Mouse (Mus musculus) layer of hippocampus, adult 11-12 months (tissue): Measurements from ENCODE around the gene Lrtm1.

Source experiments
- DNase-seq: peaks from one replicate; pipeline ENCODE4 v3.0.0; 2022; ENCODE audit warnings: low spot score

The Lrtm1 gene

DNA sequence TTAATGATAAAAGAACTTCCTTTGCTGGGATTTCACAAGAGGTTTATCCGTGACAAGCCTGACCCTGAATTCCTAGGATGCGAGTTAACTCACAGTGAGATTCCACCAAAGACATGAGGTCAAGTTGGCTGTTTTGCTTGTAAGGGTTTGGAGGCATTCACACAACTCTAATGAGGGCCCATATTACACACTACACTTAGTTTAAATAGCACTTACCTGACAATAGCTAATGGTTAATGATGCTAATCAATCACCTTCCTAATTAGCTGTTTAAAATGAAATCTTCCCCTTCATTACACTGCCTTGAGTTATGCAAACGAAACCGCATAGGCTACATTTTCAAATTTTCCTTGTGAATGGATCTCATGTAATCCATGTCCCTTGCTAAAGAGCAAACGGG is 20.2 kb downstream of the Lrtm1 start:
- no peak for DNase-seq

DNA sequence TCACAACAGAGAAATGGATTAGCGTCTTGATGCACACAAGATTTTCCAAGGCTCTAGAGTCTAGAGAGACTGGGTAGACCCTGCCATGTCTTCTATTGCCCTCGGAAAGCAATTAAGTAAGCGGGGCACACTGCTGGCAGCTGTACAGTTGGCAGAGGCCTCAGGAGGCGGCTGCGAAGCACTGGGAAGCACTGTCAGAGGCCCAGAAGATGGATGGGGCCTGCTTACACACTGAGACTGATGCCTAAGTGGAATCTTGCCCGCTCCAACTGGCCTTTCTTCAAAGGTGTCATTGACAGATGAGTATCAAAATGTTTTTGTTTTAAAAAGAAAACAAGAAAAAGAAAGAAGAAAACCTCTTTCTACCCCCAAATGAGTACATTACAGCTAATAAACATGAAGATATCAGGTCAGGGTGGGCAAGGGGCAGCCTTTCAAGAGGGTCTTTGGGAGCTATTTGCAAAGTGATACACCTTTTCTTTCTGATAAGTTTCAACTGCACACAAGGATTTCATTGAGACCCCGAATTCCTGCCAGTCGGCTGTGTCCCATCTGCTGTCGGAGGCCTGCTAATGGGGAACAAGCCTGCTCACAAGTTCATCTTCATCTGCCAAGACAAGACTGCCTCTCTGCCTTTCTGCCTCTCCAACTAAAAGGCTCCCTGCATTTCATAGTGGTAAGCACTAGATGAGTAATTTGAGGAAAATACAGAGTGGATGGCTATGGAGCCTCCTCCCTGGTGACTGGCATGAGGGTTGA is 22.8 kb downstream of the Lrtm1 start:
- peak; percentile 26 for DNase-seq

DNA sequence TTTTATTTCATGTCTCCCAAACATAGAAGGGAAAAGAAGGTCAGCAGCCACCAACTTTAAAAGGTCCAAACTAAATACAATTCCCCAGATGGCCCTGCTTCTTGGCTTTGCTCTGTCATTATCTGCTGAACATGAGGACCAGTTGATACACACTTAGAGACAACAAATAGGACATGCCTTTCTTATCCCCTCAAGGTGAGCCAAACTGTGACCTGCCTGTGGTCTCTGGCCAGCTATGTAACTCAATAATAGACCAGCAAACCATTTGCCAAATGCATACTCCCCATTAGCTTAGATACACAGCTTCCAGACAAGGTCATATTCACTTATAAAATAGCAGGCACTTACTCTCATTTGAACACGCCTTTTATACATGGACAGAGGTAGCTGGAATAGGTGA is 23.5 kb downstream of the Lrtm1 start:
- DNase-seq = no peak

DNA sequence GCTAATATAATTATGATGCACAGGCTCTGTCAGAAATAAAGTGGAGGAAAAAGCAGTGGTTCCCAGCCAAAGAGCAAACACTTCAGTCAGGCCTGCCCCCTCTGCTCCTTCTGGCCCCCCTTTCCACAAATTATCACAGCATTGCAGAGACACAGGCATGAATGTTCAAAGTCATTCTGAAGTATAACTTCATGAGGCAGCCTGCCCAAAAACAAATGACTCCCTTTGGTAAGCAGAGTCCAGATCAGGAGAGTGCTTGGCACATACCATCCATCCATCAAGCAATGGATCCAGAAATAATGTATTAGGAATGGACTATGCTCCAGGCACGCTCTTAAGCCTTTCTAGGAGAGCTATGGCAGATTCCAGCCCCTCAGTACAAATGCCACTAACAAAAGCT is 24.3 kb downstream of the Lrtm1 start:
- no peak for DNase-seq

DNA sequence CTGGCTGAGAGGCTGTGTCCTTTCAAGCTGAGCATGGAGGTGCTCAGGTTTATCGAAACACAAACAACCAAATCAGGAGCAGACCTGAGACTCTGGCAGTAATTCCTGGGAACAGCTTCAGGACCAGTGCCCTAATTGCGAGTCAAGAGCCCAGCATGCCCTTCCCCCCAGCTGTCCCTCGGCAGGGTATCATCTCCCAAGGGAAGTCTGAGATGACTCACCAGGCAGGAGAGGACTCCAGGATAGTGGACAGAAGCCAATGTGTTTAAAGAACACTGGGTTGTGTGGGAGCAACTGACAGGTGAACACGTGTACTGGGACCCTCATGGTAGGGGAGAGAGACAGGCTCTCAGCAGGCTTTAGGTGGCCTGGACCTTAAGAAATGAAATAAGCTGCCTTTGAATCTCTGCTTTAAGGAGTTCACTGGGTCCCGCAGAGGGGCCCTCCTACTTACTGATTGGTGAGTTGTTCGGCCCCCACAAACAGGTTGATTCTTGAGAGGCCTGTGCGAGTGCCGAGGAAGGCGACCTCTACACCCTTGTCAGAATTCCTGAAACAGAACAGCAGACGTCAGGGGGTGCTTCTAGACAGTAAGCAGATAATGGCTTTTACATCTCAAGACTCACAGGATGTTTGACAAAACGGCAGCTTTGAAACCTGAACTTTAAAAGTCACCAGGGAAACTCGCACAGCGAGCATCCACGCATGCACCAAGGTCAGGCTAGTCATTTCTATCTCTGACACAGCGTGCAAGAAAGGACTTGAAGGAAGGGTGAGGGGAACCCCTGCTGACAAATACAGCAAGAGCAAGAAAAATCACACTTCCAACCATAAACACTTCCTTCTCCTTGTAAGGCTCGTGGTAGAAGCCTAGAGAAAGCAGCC is 34.2 kb downstream of the Lrtm1 start:
- DNase-seq = no peak

DNA sequence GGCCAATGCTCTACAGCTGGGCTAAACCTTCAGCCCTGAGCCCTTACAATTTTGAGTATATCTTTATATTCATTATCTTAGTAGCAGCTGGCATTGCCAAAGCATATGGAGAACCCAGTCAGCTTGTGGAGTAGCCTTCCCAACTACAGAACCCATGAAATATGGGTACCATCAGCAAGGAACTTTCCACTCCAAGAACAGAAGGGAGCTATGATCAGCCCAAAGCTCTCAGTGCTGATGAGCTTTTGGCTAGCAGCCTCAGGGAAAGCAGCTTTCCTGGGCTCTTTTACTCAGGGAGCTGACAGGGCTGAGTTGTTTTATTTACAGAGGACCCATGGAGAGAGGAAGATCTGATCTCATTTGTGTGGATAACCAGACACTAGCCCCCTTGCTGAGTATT is 42.7 kb downstream of the Lrtm1 start:
- peak; percentile 18 for DNase-seq

DNA sequence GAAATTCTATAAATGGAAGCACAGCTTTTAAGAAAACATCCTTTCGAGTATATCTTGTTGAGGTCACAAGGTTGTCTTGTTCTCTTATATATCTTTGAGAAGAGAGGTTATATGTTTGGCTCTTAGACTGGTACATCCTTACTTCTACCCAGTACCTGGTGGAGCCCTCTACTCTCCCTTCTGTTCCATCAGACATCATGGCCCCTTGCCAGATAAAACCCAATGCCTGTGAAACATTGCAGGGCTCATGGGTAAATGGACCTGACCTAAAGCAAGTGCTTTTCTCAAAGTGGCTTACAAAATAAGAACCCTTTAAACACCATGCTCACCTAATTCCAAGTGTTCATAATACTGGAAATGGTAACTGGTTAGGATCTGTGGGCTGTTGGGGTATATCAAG is 43.5 kb downstream of the Lrtm1 start:
- DNase-seq = no peak

DNA sequence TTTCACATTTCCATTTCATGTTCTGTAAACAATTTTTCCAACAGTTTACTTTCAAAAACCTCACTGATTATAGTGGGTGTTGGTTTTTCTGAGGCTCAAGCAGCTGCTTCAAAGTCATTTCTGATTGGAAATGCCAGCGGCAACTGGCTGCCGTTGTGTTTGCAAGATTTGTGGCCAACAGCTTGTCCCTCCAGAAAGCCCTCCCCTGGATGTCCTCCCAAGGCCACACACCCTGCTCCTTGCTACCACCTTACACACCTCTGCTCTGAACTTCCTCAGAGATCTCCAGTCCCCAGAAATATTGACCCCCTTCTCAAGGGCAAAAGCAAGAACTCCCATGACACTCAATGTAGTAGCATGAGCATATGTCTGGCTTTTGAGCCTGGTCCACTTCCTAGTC is 44.7 kb downstream of the Lrtm1 start:
- DNase-seq = no peak

DNA sequence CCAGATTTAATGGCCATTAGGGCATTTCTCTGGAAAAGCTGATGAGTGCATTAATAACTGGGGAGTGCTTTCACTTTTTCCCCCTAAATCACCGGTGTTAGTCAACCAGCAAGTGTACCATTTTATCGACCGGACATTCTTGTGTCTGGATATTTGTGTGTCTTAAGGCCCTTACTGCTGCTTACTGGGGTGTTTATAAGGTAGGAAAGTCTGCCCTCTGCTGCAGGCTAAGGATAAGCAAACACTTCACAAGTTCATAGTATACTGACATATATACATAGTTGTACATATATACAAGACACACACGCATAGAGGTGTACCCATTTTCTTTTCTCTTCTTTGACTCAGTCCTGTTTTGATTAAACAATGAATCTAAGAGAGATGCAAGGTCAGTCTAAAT is 55.7 kb downstream of the Lrtm1 start:
- no peak for DNase-seq

DNA sequence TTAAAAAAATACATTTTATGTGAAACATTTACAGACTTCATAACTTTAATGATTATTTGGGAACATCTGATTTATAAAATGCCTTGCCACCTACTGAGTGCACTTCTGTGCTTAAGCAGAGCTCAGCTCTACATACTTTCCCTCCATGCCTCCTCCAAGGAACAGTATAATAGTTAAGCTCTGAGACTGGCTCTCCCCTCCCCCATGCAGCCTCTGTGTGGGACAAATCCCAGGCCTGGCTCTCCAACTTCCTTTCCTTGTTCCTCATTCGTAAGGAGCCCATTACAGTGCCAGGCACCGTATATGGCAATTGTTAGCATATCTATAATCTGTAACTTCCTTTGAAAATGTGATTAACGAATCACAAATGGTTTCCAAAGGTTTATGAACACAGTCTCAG is 59.4 kb downstream of the Lrtm1 start:
- DNase-seq = no peak

DNA sequence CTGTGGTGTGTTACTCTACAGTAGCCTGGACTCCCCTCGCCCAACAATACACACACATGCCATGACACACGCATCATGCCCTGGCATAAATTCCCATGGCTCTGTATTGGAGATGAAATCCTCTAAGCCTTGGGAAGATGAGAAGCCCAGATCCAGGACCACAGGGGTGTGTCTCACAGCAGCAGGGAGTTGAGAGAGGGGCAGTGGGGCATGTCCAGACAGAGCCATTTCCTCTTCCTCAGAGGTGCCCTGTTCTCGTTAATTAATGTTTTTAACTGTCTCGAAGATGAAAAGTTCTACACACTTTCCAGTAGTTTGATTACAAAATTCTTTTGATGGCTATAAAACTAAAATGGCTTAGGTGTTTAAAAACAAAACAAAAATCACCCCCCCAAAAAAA is 62.2 kb downstream of the Lrtm1 start:
- no peak for DNase-seq

DNA sequence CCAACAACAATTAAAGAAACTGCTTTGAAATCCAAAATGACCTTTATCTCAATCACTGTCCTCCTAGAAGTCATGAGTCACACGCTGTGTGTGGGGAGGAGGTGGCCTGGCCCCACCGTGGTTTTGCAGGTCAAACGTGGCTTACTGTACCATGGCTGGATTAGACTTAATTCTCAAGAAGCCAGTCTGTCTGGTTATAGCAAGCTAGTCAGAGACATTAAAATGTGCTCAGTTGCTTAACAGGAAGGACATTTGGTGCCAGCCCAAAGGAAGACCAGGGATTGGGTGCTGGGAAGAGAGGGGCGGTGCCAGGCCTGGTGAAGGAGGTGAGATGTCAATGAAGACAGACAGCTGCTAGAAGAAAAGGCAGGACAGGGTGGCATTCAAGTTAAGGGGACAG is 62.6 kb downstream of the Lrtm1 start:
- no peak for DNase-seq

DNA sequence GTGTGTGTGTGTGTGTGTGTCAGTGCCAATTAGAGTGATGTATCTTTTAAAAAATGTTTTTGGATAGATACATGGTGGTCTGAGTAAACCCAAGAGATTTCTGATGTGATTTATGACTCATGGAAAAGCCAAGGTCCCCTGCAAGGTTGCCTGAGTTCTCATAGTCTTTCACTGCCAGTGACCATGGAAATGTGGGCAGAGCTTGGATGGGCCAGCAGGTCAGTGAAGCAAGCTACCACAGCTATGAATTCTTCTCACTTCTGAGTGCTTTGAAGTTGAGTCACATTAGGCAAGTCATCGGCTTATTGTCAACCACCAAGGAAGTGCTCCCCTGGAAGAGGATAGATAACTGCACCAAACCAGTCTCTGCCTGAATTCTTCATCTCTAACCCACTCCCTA is 64.2 kb downstream of the Lrtm1 start:
- DNase-seq = no peak
